8 mouse cellular contexts compared by ENCODE assay signal in genomic region chr13:54758045-54758755, GRCm38 (mm10). TPM values are rescaled to one million over a fixed set of nuclear protein-coding genes. Genes with fewer than 3 reads are reported as not detected.
DNase-seq lines count a peak whose midpoint lies in the region; ATAC-seq lines count a peak whose summit lies in the region.

No protein-coding gene starts in this region.

- peak overlapping the region; percentile 59 for H3K4me3 ChIP-seq in embryonic facial prominence, embryonic 10.5 days
- H3K4me3 ChIP-seq in intestine, embryonic 16.5 days (ENCODE audit: low read length): peak overlapping the region; percentile 49
- peak overlapping the region; percentile 61 for H3K4me3 ChIP-seq in midbrain, embryonic 10.5 days

- under 1% methylated on average over 43 of the region's 43 CpGs for WGBS in embryonic facial prominence, embryonic 10.5 days
- WGBS in intestine, embryonic 16.5 days: under 1% methylated on average over 43 of the region's 43 CpGs
- WGBS in midbrain, embryonic 10.5 days: under 1% methylated on average over 43 of the region's 43 CpGs

- H3K4me1 ChIP-seq in embryonic facial prominence, embryonic 10.5 days: peaks cover 36% of the 10 kb centered on the region
- peaks cover 10% of the 10 kb centered on the region; the same call in 1 of the 2 replicates for H3K4me1 ChIP-seq in intestine, embryonic 16.5 days (ENCODE audit: control insufficient read depth, insufficient read depth, low read length)
- peaks cover 51% of the 10 kb centered on the region for H3K4me1 ChIP-seq in midbrain, embryonic 10.5 days

- no peaks in the 10 kb centered on the region for H3K9me3 ChIP-seq in embryonic facial prominence, embryonic 10.5 days
- no peaks in the 10 kb centered on the region for H3K9me3 ChIP-seq in intestine, embryonic 16.5 days (ENCODE audit: control insufficient read depth, low read length)
- H3K9me3 ChIP-seq in midbrain, embryonic 10.5 days (replicated peaks): no peaks in the 10 kb centered on the region

- peak overlapping the region; percentile 73 for H3K27ac ChIP-seq in embryonic facial prominence, embryonic 10.5 days (replicated peaks)
- no peak overlapping the region for H3K27ac ChIP-seq in intestine, embryonic 16.5 days (ENCODE audit: low read length)
- H3K27ac ChIP-seq in midbrain, embryonic 10.5 days (replicated peaks): peak overlapping the region; percentile 84

- peak overlapping the region; percentile 77 for H3K4me2 ChIP-seq in intestine, embryonic 16.5 days (ENCODE audit: low read depth, low read length)

- H3K36me3 ChIP-seq in embryonic facial prominence, embryonic 10.5 days (replicated peaks): no peaks in the 10 kb centered on the region
- H3K36me3 ChIP-seq in intestine, embryonic 16.5 days (ENCODE audit: control insufficient read depth, insufficient read depth, low read length): no peaks in the 10 kb centered on the region
- no peaks in the 10 kb centered on the region for H3K36me3 ChIP-seq in midbrain, embryonic 10.5 days

- no peak overlapping the region for H3K9ac ChIP-seq in intestine, embryonic 16.5 days (ENCODE audit: low read depth, low read length)

- peaks cover 77% of the 10 kb centered on the region for H3K27me3 ChIP-seq in embryonic facial prominence, embryonic 10.5 days (replicated peaks; ENCODE audit: low read depth, poor library complexity, severe bottlenecking)
- peaks cover 23% of the 10 kb centered on the region for H3K27me3 ChIP-seq in intestine, embryonic 16.5 days (replicated peaks; ENCODE audit: control insufficient read depth, insufficient read depth, low read length)
- H3K27me3 ChIP-seq in midbrain, embryonic 10.5 days (ENCODE audit: low read depth, poor library complexity, severe bottlenecking): peaks cover 83% of the 10 kb centered on the region

- peak; percentile 82 for DNase-seq in adrenal gland, postnatal 25 days
- DNase-seq in embryonic facial prominence, embryonic 10.5 days (ENCODE audit: low spot score): peak; percentile 95
- DNase-seq in left cerebral cortex, postnatal 36 days (ENCODE audit: low spot score in 2 of 2): peak; percentile 90 to 91
- peak; percentile 92 for DNase-seq in midbrain, embryonic 10.5 days (ENCODE audit: low spot score)
- peak; percentile 90 for DNase-seq in right cerebral cortex, postnatal 25 days

- intact Hi-C loops in left cerebral cortex, postnatal 36 days (cut with DNase I): loop anchor here (5.0 kb wide), 1 partner anchor 39 kb away; no protein-coding TSS in a partner anchor

- ATAC-seq in granulocyte monocyte progenitor cell, adult 5-6 weeks (replicated peaks; ENCODE audit: poor library complexity, severe bottlenecking): peak; percentile 93
- peak; percentile 89 for ATAC-seq in intestine, embryonic 16.5 days
- no peak for ATAC-seq in erythroid progenitor cell, adult 5-6 weeks (replicated peaks; ENCODE audit: low FRiP score, poor library complexity, severe bottlenecking)

RNA-seq across cellular contexts. Expression of gene Sncb, which starts 8.2 kb away (rescaled TPM):
- total RNA-seq in adrenal gland, postnatal 25 days (2021): 0.91 and 1.6 TPM in 2 replicates
- 0.79 and 1.3 TPM in 2 replicates for polyA plus RNA-seq in embryonic facial prominence, embryonic 10.5 days (2016; fragmentation: Nextera tagmentation; extraction: Ambion mirVana)
- total RNA-seq in granulocyte monocyte progenitor cell, adult 5-6 weeks (2014; fragmentation: Nextera tagmentation): not detected in 2 replicates
- total RNA-seq in granulocyte monocyte progenitor cell, adult 5-6 weeks (2017): not detected in 2 replicates
- polyA plus RNA-seq in intestine, embryonic 16.5 days (2015; fragmentation: Nextera tagmentation; extraction: Ambion mirVana): 0.39 and 0.46 TPM in 2 replicates
- 1,000 to 10,000 TPM in 1 of 2 experiments, 100 to 1,000 TPM in 1; 882 to 1,002 TPM for total RNA-seq in left cerebral cortex, postnatal 36 days (2021)
- polyA plus RNA-seq in midbrain, embryonic 10.5 days (2016; fragmentation: Nextera tagmentation; extraction: Ambion mirVana): 1.5 TPM in 2 replicates
- total RNA-seq in erythroid progenitor cell, adult 5-6 weeks (2015; ENCODE audit: low replicate concordance): not detected in 2 replicates
- not detected in 2 replicates for total RNA-seq in erythroid progenitor cell, adult 5-6 weeks (2017; ENCODE audit: low replicate concordance)

RNA-seq across cellular contexts. Expression of gene Gprin1, which starts 8.5 kb away (rescaled TPM):
- total RNA-seq in adrenal gland, postnatal 25 days (2021): 3.9 and 4.1 TPM in 2 replicates
- 0.66 and 0.94 TPM in 2 replicates for polyA plus RNA-seq in embryonic facial prominence, embryonic 10.5 days (2016; fragmentation: Nextera tagmentation; extraction: Ambion mirVana)
- total RNA-seq in granulocyte monocyte progenitor cell, adult 5-6 weeks (2014; fragmentation: Nextera tagmentation): not detected in 2 replicates
- total RNA-seq in granulocyte monocyte progenitor cell, adult 5-6 weeks (2017): not detected in 2 replicates
- 0.15 and 0.16 TPM in 2 replicates for polyA plus RNA-seq in intestine, embryonic 16.5 days (2015; fragmentation: Nextera tagmentation; extraction: Ambion mirVana)
- total RNA-seq in left cerebral cortex, postnatal 36 days (2021): 100 to 1,000 TPM; 127 to 128 TPM
- 0.88 and 1.1 TPM in 2 replicates for polyA plus RNA-seq in midbrain, embryonic 10.5 days (2016; fragmentation: Nextera tagmentation; extraction: Ambion mirVana)
- not detected in 2 replicates for total RNA-seq in erythroid progenitor cell, adult 5-6 weeks (2015; ENCODE audit: low replicate concordance)
- total RNA-seq in erythroid progenitor cell, adult 5-6 weeks (2017; ENCODE audit: low replicate concordance): not detected in 2 replicates

RNA-seq across cellular contexts. Expression of gene Eif4e1b, which starts 25.6 kb away (rescaled TPM):
- not detected in 2 replicates for total RNA-seq in adrenal gland, postnatal 25 days (2021)
- polyA plus RNA-seq in embryonic facial prominence, embryonic 10.5 days (2016; fragmentation: Nextera tagmentation; extraction: Ambion mirVana): not detected in 2 replicates
- not detected in 2 replicates for total RNA-seq in granulocyte monocyte progenitor cell, adult 5-6 weeks (2014; fragmentation: Nextera tagmentation)
- total RNA-seq in granulocyte monocyte progenitor cell, adult 5-6 weeks (2017): not detected in 2 replicates
- not detected in 2 replicates for polyA plus RNA-seq in intestine, embryonic 16.5 days (2015; fragmentation: Nextera tagmentation; extraction: Ambion mirVana)
- not detected for total RNA-seq in left cerebral cortex, postnatal 36 days (2021)
- polyA plus RNA-seq in midbrain, embryonic 10.5 days (2016; fragmentation: Nextera tagmentation; extraction: Ambion mirVana): not detected in 2 replicates
- not detected in 2 replicates for total RNA-seq in erythroid progenitor cell, adult 5-6 weeks (2015; ENCODE audit: low replicate concordance)
- total RNA-seq in erythroid progenitor cell, adult 5-6 weeks (2017; ENCODE audit: low replicate concordance): not detected in 2 replicates

RNA-seq across cellular contexts. Expression of gene Tspan17, which starts 31.0 kb away (rescaled TPM):
- 30.1 and 39.5 TPM in 2 replicates for total RNA-seq in adrenal gland, postnatal 25 days (2021)
- polyA plus RNA-seq in embryonic facial prominence, embryonic 10.5 days (2016; fragmentation: Nextera tagmentation; extraction: Ambion mirVana): 9.7 and 10.9 TPM in 2 replicates
- 1.4 and 5.6 TPM in 2 replicates for total RNA-seq in granulocyte monocyte progenitor cell, adult 5-6 weeks (2014; fragmentation: Nextera tagmentation)
- total RNA-seq in granulocyte monocyte progenitor cell, adult 5-6 weeks (2017): 0.31 TPM in 1 of 2 replicates, not detected in the other
- polyA plus RNA-seq in intestine, embryonic 16.5 days (2015; fragmentation: Nextera tagmentation; extraction: Ambion mirVana): 13.6 and 14.1 TPM in 2 replicates
- total RNA-seq in left cerebral cortex, postnatal 36 days (2021): 10 to 100 TPM; 76.5 to 86.1 TPM
- 12.9 and 20.6 TPM in 2 replicates for polyA plus RNA-seq in midbrain, embryonic 10.5 days (2016; fragmentation: Nextera tagmentation; extraction: Ambion mirVana)
- not detected in 2 replicates for total RNA-seq in erythroid progenitor cell, adult 5-6 weeks (2015; ENCODE audit: low replicate concordance)
- total RNA-seq in erythroid progenitor cell, adult 5-6 weeks (2017; ENCODE audit: low replicate concordance): 6.3 TPM in 1 of 2 replicates, not detected in the other

RNA-seq across cellular contexts. Expression of gene Cdhr2, which starts 56.9 kb away (rescaled TPM):
- not detected in 2 replicates for total RNA-seq in adrenal gland, postnatal 25 days (2021)
- polyA plus RNA-seq in embryonic facial prominence, embryonic 10.5 days (2016; fragmentation: Nextera tagmentation; extraction: Ambion mirVana): 0.05 and 0.15 TPM in 2 replicates
- not detected in 2 replicates for total RNA-seq in granulocyte monocyte progenitor cell, adult 5-6 weeks (2014; fragmentation: Nextera tagmentation)
- not detected in 2 replicates for total RNA-seq in granulocyte monocyte progenitor cell, adult 5-6 weeks (2017)
- polyA plus RNA-seq in intestine, embryonic 16.5 days (2015; fragmentation: Nextera tagmentation; extraction: Ambion mirVana): 64.2 and 94.9 TPM in 2 replicates
- total RNA-seq in left cerebral cortex, postnatal 36 days (2021): under 1 TPM; 0.27 TPM
- polyA plus RNA-seq in midbrain, embryonic 10.5 days (2016; fragmentation: Nextera tagmentation; extraction: Ambion mirVana): not detected in 2 replicates
- not detected in 2 replicates for total RNA-seq in erythroid progenitor cell, adult 5-6 weeks (2015; ENCODE audit: low replicate concordance)
- not detected in 2 replicates for total RNA-seq in erythroid progenitor cell, adult 5-6 weeks (2017; ENCODE audit: low replicate concordance)

Comparison
In these comparisons a context has a peak if more than half of its experiments do, and no peak if none do; other contexts are left out.
1. RNA of gene Sncb, which starts 8.2 kb away (total RNA-seq): 882 to 1,002 TPM in left cerebral cortex, postnatal 36 days; 0.91 to 1.6 TPM in adrenal gland, postnatal 25 days, not detected in granulocyte monocyte progenitor cell, adult 5-6 weeks and not detected in erythroid progenitor cell, adult 5-6 weeks; every median in the first group is over 100 times any median in the second.
2. RNA of gene Gprin1, which starts 8.5 kb away (total RNA-seq): 127 to 128 TPM in left cerebral cortex, postnatal 36 days; 3.9 to 4.1 TPM in adrenal gland, postnatal 25 days, not detected in granulocyte monocyte progenitor cell, adult 5-6 weeks and not detected in erythroid progenitor cell, adult 5-6 weeks; every median in the first group is over 10 times any median in the second.
3. Peak in every context shown above with its lines, with median percentiles within 50 percentile points of each other: DNase-seq and H3K4me3 ChIP-seq.